Comparison of ENCODE assay signal across 15 mouse cellular contexts in the genomic region with DNA sequence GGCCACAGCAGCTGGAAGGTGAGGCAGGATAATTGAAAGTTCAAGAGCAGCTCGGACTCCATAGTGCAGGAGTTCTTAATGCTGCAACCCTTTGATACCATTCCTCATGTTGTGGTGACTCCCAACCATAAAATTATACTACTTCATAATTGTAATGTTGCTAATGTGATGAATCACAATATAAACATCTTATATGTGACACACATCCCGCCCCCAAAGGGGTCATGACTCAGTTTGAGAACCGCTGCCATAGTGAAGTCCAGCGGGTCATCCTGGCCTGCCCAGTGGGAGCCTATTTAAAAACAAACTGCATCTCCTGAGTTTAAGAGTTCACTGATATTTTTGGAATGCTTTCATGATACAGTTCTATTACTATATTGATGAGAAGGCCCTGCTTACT.
"Had no signal": no experiment of that assay in that cellular context is flagged by ENCODE, and none has a peak within 500 bp of the region (broad histone marks: within the 10 kb centered on the region; RNA-seq: fewer than 3 reads in every experiment).

No protein-coding gene starts in this region.

- H3K27ac ChIP-seq: neural tube, embryonic 15.5 days; stomach, embryonic 15.5 days; stomach, postnatal 0 days had no signal

- H3K9ac ChIP-seq: neural tube, embryonic 15.5 days; stomach, embryonic 15.5 days had no signal

- DNase-seq: retina, postnatal 1 day; right cerebral cortex, adult 18-20 months; right cerebral cortex, postnatal 14 days; right cerebral cortex, postnatal 25 days; right cerebral cortex, postnatal 4 days; spleen, adult 18-20 months; thymus, adult 18-20 months; thymus, adult 2 months; thymus, postnatal 14 days; thymus, postnatal 25 days; thymus, postnatal 36 days; thymus, postnatal 4 days had no signal

- H3K9me3 ChIP-seq: neural tube, embryonic 15.5 days; stomach, embryonic 15.5 days had no signal

- H3K27me3 ChIP-seq: stomach, embryonic 15.5 days had no signal

- H3K4me2 ChIP-seq: neural tube, embryonic 15.5 days; stomach, embryonic 15.5 days had no signal

- H3K36me3 ChIP-seq: neural tube, embryonic 15.5 days; stomach, embryonic 15.5 days had no signal

- H3K4me3 ChIP-seq: neural tube, embryonic 15.5 days; stomach, embryonic 15.5 days had no signal

- H3K4me1 ChIP-seq: neural tube, embryonic 15.5 days; stomach, embryonic 15.5 days had no signal
